Mouse (Mus musculus) CD4-positive, CD25-positive, alpha-beta regulatory T cell (primary cell): ENCODE measurements around the gene Wdr81. TPM values are rescaled to one million over a fixed set of nuclear protein-coding genes. Genes with fewer than 3 reads are reported as not detected.

Experiments used
- polyA plus RNA-seq: library from polyadenylated mRNA; unstranded; fragments of 100-300 nt; shearing (Covaris generic); gene quantifications from one replicate; pipeline ENCODE4 v1.2.1, GENCODE M21; 2017

The Wdr81 gene
- polyA plus RNA-seq: 15.9 TPM

DNA sequence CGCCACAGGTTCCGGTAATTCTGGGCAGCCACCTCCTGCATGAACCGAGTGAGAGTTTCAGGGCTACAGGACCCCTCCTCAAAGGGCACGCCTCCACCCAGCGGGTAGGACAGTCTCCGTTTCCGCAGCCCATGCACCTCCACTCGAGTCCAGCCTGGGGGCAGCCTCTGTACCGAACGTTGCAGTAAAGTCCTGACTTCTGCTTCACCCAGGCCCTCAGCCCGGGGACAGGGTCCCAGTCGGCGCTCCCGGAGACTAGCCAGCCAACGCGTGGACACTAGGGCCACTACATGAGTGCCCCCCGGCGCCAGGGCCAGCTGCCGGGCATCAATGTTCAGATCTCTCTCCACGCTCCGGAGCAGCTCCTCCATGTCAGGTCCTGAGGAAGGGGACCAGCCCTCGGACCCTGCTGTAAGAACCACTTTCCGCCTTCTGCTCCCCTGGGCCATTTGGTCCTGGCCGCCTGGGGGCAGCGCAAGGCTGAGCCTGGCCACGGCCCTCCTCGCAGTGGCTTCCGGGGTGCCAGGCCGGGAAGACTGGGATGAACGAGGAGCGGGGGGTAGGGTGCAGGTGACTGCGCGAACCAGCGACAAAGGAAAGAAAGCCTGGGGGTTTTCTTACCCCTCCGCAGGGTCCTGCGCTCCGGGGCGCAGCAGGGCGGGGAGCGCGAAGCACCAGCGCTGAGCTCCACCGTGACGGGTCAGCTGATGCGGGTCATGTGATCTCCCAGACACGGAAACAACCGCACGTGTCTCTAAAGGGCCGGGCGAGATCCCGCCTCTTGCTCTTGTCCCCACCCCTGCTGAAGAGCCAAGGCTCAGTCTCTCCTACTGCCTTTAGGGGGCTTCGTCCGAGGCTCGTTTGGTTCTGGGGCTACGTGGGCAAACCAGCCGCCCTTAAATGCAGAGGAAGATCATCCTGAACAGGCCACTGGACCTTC lies at the start of gene Wdr81:
Wdr81 (minus strand) TSS at position 727 of the 940 bp plus-strand sequence.

GRCm38 (mm10) chr11:75486601-75487285 lies 32.2 kb upstream of the Wdr81 start, which contains the start of gene Prpf8:
TSS of gene Prpf8 (plus strand) at chr11:75486816.

DNA sequence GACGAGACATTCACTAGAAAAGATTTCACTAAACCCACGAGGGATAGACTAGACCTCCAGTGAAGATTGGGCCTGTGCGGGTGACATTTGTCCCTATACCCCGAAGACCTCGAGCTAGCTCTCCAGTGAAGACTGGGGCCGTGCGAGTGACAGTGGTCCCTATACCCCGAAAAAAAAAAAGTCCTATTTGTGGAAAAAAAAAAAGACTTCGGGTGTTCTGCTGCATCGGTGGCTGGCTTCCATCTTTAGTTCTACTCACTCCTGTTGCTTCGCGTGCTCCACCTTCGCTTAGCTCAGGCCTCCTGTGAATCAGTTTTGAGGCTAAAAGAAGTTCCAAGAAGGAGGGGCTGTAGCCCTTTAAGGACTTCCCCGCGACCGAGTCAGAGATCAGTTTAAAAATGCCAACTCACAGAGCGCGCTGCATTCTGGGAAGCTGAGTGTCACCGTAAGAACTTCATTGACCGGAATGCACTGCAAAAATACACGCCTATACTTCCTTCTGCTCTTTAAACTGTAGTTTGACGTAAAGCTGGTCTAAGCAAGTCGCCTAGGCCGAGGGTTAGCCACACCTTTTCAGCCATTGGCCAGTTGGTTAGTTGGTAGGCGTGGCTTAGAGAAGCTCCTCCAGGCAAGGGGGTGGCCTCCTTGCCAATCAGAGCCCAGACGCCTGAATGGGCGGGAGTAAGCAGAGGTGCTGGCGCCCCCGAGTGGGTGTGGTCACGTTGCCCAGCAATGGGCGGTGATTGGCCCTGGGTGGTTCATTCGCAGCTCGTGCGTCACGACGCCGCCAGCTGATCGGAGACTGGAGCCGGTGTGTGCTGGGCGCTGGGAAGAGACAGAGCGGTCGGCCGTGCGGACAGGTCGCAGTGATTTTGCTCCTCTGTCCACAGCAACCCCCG lies 6.6 kb upstream of the Wdr81 start, which contains the start of gene Tlcd2:
Tlcd2 (plus strand) TSS at position 872 of the 899 bp plus-strand sequence.

GRCm38 (mm10) chr11:75439363-75439762 lies 15.2 kb downstream of the Wdr81 start, which contains the start of gene Serpinf2:
TSS of gene Serpinf2 (minus strand) at chr11:75439591.

GRCm38 (mm10) chr11:75422013-75422792 lies 32.3 kb downstream of the Wdr81 start, which contains the start of gene Serpinf1:
TSS of gene Serpinf1 (minus strand) at chr11:75422701.

Other genes with a start within 250 kb of the Wdr81 start
- gene Rpa1, start 106.4 kb downstream of the Wdr81 start, polyA plus RNA-seq: 130 TPM
- gene Smyd4, start 106.3 kb downstream of the Wdr81 start, polyA plus RNA-seq: 19.0 TPM
- 1.4 TPM for gene Serpinf1, start 32.0 kb downstream of the Wdr81 start, polyA plus RNA-seq
- gene Serpinf2, start 15.1 kb downstream of the Wdr81 start, polyA plus RNA-seq: not detected
- gene Tlcd2, start 7.0 kb upstream of the Wdr81 start, polyA plus RNA-seq: 4.8 TPM
- gene Prpf8, start 32.1 kb upstream of the Wdr81 start, polyA plus RNA-seq: 49.8 TPM
- 0.14 TPM for gene Rilp, start 55.4 kb upstream of the Wdr81 start, polyA plus RNA-seq
- 0.96 TPM for gene Scarf1, start 58.8 kb upstream of the Wdr81 start, polyA plus RNA-seq
- 52.8 TPM for gene Slc43a2, start 77.0 kb upstream of the Wdr81 start, polyA plus RNA-seq
- gene Pitpna, start 133.4 kb upstream of the Wdr81 start, polyA plus RNA-seq: 358 TPM
- 141 TPM for gene Inpp5k, start 176.3 kb upstream of the Wdr81 start, polyA plus RNA-seq
- 30.3 TPM for gene Myo1c, start 195.8 kb upstream of the Wdr81 start, polyA plus RNA-seq
- gene Crk, start 224.5 kb upstream of the Wdr81 start, polyA plus RNA-seq: 50.2 TPM